Mouse (Mus musculus) right cerebral cortex, postnatal 36 days (tissue): ENCODE results near the gene F10.
A peak's percentile ranks its signal among the peaks of the same experiment; 100 is the strongest.
"Not testable (repeated sequence)": the region's sequence is repeated elsewhere in the genome, so short reads cannot be mapped to it uniquely, and the experiment has no call there.

ENCODE experiments used
- DNase-seq, 2 experiments: peaks; one replicate each; pipeline ENCODE4 v3.0.0; 2022; ENCODE audit warnings: low spot score in 2 of 2, mixed read lengths in 1 of 2

The F10 gene

DNA sequence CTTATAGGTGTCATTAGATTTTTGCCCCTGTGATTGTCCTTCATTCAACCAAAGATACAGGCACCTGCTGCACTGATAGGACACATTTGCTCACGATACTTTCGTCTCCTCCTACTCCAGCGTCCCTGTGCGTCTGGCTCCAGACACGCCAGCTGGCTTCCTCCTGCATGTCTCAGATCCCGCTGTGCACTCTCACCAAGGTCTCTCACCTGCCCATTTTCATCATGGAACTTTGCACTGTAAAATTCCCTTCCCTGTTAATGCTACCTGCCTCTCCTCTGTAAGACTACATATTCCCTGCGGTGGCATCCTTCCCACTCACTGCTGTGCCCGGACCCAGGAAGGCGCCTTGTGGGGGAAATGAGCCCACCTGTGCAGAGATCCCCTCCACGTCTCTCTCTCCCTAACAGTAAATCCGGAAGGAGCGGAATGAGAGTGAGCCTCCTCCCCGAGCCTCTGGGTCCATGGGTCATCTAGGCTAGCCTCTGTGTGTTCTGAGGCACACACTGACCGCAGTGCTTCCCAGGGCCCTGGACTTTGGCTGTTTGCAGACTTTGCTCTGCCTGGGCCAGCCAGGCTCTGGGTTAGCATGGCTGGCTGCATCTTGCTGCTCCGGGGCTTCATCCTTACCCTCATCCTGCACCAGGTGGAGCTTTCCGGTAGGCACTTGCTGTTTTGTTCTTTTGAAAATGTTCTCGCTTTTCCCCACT lies 23.5 kb downstream of the F10 start, which contains the start of gene Proz:
Gene Proz, plus strand, starts transcription at position 474 of the 710 bp plus-strand sequence.
- DNase-seq: no peak

DNA sequence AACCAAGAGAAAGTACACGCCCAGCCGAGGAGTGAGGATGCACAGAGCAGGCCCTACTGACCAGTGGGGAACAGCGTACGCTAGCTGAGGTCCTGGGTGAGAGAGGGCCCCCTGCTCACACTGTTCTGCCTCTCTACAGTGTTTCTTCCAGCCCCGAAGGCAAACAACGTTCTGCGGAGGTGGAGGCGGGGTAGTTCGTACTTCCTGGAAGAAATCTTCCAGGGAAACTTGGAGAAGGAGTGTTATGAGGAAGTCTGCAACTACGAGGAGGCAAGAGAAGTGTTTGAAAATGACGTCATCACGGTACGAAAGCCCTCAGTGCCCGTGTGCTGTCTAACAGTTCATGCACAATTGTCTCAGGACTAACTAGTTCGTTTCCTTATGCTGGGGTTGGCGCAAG lies 26.0 kb downstream of the F10 start:
- DNase-seq: no peak

DNA sequence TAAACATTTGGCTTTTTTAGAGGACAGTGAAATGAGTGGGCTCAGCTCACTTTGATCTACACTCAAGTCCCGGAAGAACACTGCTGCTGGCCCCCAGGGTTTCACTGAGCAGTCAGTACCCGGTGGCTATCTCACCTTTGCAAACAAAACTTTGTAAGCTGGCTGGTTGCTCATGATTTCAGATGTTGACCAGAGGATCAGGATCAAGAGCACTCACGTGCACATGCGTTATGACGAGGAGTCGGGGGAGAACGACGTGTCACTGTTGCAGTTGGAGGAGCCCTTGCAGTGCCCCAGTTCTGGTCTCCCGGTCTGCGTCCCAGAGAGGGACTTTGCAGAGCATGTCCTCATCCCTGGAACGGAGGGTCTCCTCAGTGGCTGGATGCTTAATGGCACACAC lies 36.1 kb downstream of the F10 start:
- DNase-seq: no peak

DNA sequence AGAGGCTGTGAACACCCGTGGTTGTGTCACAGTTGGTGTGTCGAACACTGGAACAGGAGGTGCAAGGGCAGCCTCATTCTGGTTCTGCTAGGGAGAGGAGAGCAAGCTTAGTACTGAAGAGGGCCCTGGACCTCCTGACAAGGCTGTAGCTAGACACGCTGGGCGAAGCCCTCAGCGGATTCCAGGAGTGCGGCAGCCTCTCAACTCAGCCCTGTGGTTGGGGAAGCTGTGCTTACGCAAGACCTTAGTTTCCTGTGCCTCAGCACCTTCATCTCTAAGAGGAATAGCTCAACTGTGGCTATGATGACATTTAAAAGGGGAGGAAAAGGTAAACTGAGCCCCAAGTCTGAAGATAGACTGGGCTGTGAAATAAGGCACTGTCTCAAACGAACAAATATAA lies 37.9 kb downstream of the F10 start:
- DNase-seq: no peak

DNA sequence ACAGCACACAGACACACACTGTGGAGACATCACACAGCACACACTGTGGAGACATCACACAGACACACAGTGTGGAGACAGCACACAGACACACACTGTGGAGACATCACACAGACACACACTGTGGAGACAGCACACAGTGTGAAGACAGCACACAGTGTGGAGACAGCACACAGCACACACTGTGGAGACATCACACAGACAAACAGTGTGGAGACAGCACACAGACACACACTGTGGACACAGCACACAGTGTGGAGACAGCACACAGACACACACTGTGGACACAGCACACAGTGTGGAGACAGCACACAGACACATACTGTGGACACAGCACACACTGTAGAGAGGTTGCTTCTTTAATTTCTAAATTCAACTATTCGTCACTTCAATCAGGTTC lies 38.5 kb downstream of the F10 start:
- DNase-seq: not testable (repeated sequence)

DNA sequence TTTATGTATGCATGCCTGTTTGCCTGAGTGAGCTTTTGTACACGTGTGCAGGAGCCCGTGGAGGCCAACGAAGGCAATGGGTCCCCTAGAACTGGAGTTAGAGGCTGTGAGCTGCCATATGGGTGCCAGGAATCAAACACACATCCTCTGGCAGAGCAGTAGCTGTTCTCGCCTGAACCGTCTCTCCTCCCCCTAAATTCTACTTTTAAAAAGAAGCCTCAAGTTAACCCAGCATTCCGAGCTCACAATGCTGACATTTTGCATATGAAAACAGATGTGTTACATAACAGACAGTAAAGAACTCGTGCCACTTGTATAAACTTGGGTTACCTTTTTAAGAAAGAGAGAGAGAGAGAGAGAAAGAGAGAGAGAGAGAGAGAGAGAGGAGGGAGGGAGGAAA lies 40.4 kb downstream of the F10 start:
- DNase-seq: no peak

DNA sequence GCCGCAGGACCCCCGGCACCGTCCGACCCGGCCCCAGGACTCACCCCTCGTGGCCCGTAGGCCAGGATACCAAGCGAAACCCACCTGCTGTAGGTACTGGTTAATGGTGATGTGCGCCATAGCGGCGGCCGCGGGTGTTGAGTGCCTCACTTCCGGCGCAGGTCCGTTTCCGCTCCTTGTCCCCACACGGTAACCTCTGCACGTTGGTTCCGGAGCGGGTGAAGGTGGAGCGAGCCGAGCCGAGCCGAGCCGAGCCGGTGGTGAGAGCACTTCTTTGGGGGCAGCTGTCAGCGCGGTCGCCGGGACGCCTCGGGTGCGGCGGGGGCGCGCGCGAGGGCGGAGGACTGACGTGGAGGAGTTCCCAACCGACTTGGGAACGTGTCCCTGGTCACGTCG lies 67.6 kb downstream of the F10 start:
- DNase-seq: peak; percentile 77 to 86

DNA sequence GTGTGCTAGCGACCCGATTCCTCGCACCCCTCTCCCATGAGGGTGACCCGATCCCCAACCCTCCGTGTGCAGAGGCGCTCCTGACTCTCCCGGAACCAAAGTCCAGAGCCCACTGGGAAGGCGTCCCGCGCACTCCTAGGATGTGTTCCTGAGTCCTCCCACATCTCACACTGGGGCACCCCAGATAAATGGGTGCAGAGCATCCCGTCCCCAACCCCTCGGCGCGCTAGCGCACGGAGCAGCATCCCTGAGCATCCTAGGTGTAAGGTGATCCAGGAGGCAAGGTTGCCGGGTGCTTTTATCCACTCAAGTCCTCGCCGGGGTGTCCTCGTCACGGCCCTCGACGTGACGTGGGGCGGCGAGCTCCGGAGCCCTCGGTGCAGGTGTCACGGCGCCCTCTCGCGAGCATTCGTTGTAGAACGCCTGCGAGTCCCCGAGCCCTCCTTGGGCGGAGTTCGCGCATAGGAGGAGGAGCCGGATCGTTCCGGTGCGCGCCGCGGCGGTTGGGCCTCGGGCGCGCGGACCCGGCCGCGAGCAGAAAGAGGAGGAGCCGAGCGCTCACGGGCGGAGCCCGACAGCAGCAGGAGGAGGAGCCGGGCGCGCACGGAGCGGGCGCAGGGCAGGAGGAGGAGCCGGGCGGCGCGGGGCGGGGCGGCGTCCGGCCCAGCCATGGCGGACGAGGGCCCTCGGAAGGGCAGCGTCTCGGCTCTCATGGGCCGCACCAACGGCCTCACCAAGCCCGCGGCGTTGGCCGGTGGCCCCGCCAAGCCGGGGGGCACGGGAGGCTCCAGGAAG lies 68.2 kb downstream of the F10 start, which contains the start of the genes Pcid2 and Cul4a:
Gene Pcid2, minus strand, starts transcription at position 373 of the 795 bp plus-strand sequence.
Gene Cul4a, plus strand, starts transcription at position 535 of the 795 bp plus-strand sequence.
- peak; percentile 94 for DNase-seq

- DNase-seq: peak; percentile 16 to 22
Observed at GRCm38 (mm10) chr8:13105908-13106551, 68.9 kb downstream of the F10 start.
